Mouse (Mus musculus) liver, embryonic 12.5 days (tissue): ENCODE results near the gene Tfap2e. TPM values are rescaled to one million over a fixed set of nuclear protein-coding genes. Genes with fewer than 3 reads are reported as not detected.
A peak's percentile ranks its signal among the peaks of the same experiment; 100 is the strongest.

Experiments
- ATAC-seq: fragments of 200-750 bp; cut with Nextera tagmentation; 2 replicates; pipeline ENCODE4 v1.8.0; 2017; ENCODE audit warnings: moderate number of reproducible peaks, mild to moderate bottlenecking, moderate library complexity
- H3K27ac ChIP-seq: fragments of 300-500 bp; sonication (generic); 2 replicates; pipeline ENCODE4 v1.5.1; 2016; ENCODE audit warnings: mild to moderate bottlenecking
- H3K27me3 ChIP-seq: fragments of 300-500 bp; sonication (generic); replicated peaks from 2 replicates; pipeline ENCODE4 v1.6.1; 2016; ENCODE audit warnings: mild to moderate bottlenecking, moderate library complexity
- H3K36me3 ChIP-seq: fragments of 300-500 bp; sonication (generic); 2 replicates; pipeline ENCODE4 v1.6.1; 2016; ENCODE audit warnings: mild to moderate bottlenecking, moderate library complexity
- H3K4me1 ChIP-seq: fragments of 300-500 bp; sonication (generic); 2 replicates; pipeline ENCODE4 v1.6.1; 2016
- H3K4me2 ChIP-seq: fragments of 300-500 bp; sonication (generic); 2 replicates; pipeline ENCODE4 v1.6.1; 2016; ENCODE audit warnings: mild to moderate bottlenecking, moderate library complexity
- H3K4me3 ChIP-seq: fragments of 300-500 bp; sonication (generic); 2 replicates; pipeline ENCODE4 v1.5.1; 2016; ENCODE audit warnings: mild to moderate bottlenecking, moderate library complexity
- H3K9ac ChIP-seq: fragments of 300-500 bp; sonication (generic); 2 replicates; pipeline ENCODE4 v1.6.1; 2016; ENCODE audit warnings: mild to moderate bottlenecking, moderate library complexity
- H3K9me3 ChIP-seq: fragments of 300-500 bp; sonication (generic); replicated peaks from 2 replicates; pipeline ENCODE4 v1.6.1; 2016; ENCODE audit warnings: mild to moderate bottlenecking, moderate library complexity
- WGBS: fragments of 180-500 bp; shearing (Covaris S2); methylation state at CpG from one replicate; pipeline ENCODE4 v1.1.7; 2016; ENCODE audit not compliant: insufficient replicate concordance; 5-methylcytosine and 5-hydroxymethylcytosine counted together
- polyA plus RNA-seq: library from polyadenylated mRNA; unstranded; fragments of >200 nt; fragmentation: Nextera tagmentation; extraction: Ambion mirVana; gene quantifications from 2 replicates; pipeline ENCODE4 v1.2.1, GENCODE M21; 2016

The Tfap2e gene
- polyA plus RNA-seq, 1 experiment from 2014 or later, result not detected

GRCm38 (mm10) chr4:126762586-126763359 is 26.7 kb upstream of the Tfap2e start:
- H3K9ac ChIP-seq, result no peak overlapping the region
- no peak overlapping the region for H3K27ac ChIP-seq
- H3K4me1 ChIP-seq, result no peaks in the 10 kb centered on the region
- H3K9me3 ChIP-seq, result no peaks in the 10 kb centered on the region
- H3K36me3 ChIP-seq, result peaks cover 33% of the 10 kb centered on the region
- no peak overlapping the region for H3K4me2 ChIP-seq
- ATAC-seq, result no peak
- H3K4me3 ChIP-seq, result no peak overlapping the region
- H3K27me3 ChIP-seq, result no peaks in the 10 kb centered on the region
- 75% methylated on average over 11 of the region's 11 CpGs for WGBS

DNA sequence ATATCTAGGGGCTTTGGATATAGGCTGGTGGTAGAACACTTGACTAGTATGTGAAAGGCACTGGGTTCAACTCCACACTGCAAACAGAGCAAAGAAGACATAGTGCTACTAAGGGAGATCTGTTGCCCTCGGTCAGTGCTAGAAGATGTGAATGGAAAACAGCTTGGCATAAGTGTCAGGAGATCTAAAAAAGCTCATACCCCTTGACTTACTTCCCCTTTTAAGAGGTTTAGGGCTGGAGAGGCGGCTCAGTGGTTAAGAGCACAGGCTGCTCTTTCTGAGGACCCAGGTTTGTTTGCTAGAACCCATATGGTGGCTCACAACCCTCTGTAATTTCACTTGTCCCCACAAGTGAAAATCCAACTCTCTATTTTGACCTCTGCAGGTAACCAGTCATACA is 23.4 kb upstream of the Tfap2e start:
- no peaks in the 10 kb centered on the region for H3K27me3 ChIP-seq
- no peak overlapping the region for H3K27ac ChIP-seq
- no peak overlapping the region for H3K4me3 ChIP-seq
- ATAC-seq, result no peak
- no peak overlapping the region for H3K9ac ChIP-seq
- peaks cover 38% of the 10 kb centered on the region for H3K36me3 ChIP-seq
- H3K9me3 ChIP-seq, result no peaks in the 10 kb centered on the region
- peaks cover 6% of the 10 kb centered on the region for H3K4me1 ChIP-seq
- no peak overlapping the region for H3K4me2 ChIP-seq
- 53% methylated on average over 2 of the region's 2 CpGs for WGBS

DNA sequence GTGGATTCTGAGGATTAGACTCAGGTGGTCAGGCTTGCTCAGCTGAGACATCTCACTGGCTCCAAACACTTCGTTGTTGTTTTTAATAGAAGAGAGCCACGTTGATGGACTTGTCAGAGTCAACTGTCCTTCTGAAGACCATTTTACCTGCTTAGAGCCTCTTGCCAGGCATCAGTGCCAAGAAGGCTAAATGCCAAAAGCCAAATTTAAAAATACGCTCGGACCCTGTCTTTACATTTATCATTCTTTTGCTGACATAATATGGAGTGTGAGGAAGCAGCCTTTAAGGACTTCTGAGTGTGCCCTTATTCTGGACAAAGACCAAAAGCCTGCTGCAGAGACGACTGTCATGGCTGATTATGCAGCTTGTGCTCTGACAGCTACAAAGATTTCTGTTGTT is 22.3 kb upstream of the Tfap2e start:
- WGBS, result 67% methylated on average over 5 of the region's 5 CpGs
- no peaks in the 10 kb centered on the region for H3K9me3 ChIP-seq
- H3K4me2 ChIP-seq, result no peak overlapping the region
- H3K36me3 ChIP-seq, result peaks cover 36% of the 10 kb centered on the region
- H3K4me1 ChIP-seq, result peaks cover 11% of the 10 kb centered on the region
- ATAC-seq, result no peak
- H3K9ac ChIP-seq, result no peak overlapping the region
- no peak overlapping the region for H3K4me3 ChIP-seq
- H3K27me3 ChIP-seq, result no peaks in the 10 kb centered on the region
- H3K27ac ChIP-seq, result no peak overlapping the region

DNA sequence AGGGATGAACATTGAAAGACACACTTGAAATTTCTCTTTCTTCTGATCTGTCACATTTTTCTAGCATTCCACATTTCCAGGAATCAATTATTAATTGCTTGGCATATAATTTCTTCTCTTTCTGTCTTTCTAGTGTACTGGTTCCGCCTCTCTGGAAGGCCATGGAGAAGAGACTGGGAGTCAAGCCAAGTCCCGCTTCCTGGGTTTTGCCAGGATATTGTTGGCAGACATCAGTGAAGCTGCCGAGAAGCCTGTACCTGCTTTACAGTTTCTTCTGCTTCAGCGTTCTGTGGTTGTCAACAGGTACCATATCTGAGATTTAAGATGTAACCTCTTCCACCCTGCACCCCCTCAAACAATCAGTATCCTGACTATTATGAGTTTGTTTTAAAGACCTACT is 20.7 kb upstream of the Tfap2e start:
- Histone ChIP-seq H3K27ac (no peak overlapping the region), H3K27me3 (no peaks in the 10 kb centered on the region), H3K9ac (no peak overlapping the region), H3K36me3 (peaks cover 32% of the 10 kb centered on the region), H3K4me2 (no peak overlapping the region), H3K4me3 (no peak overlapping the region), H3K4me1 (peaks cover 21% of the 10 kb centered on the region), H3K9me3 (no peaks in the 10 kb centered on the region)
- 79% methylated on average over 4 of the region's 4 CpGs for WGBS
- ATAC-seq, result no peak

DNA sequence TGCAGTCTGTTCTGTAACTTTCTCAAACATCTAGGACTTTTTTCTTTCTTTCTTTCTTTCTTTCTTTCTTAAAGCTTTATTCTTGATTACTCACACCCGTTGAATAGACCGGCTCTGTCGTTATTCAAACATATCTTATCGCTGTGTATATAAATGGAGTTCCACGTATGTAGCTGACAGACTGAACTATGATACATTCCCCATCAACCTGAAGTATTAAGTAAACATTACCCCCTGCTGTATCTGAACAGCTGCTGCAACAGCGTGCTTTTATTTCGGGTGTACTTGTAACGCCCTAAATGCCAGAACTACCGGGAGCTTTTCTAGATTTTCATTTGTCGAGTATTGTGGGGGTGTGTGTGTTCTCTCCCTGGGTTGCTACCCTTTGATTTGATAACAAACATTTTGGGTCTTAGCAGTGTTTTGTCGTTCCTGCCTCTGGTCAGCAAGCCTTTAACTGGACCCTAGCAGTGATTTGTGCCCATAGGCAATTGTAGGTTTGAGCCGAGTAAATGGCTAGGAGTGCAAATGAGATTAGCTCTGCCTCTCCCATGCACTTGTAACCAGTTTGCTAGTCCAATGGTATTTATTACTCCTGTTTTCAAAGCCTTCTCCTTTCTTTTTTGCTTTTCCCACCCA is 18.8 kb upstream of the Tfap2e start:
- no peak overlapping the region for H3K27ac ChIP-seq
- H3K4me3 ChIP-seq, result peak overlapping the region; percentile 77
- H3K9ac ChIP-seq, result no peak overlapping the region; the same call in 1 of the 2 replicates
- H3K27me3 ChIP-seq, result no peaks in the 10 kb centered on the region
- peak overlapping the region; percentile 95 for H3K4me2 ChIP-seq
- peaks cover 27% of the 10 kb centered on the region for H3K4me1 ChIP-seq
- 59% methylated on average over 12 of the region's 12 CpGs for WGBS
- H3K36me3 ChIP-seq, result peaks cover 29% of the 10 kb centered on the region
- ATAC-seq, result no peak
- H3K9me3 ChIP-seq, result no peaks in the 10 kb centered on the region

- peaks cover 27% of the 10 kb centered on the region for H3K4me1 ChIP-seq
- 2% methylated on average over 12 of the region's 12 CpGs for WGBS
- peak overlapping the region; percentile 77 for H3K4me3 ChIP-seq
- ATAC-seq, result no peak
- H3K9me3 ChIP-seq, result no peaks in the 10 kb centered on the region
- H3K4me2 ChIP-seq, result peak overlapping the region; percentile 95
- peak overlapping the region; percentile 86; the same call in 1 of the 2 replicates for H3K27ac ChIP-seq
- peak overlapping the region; percentile 86 for H3K9ac ChIP-seq
- H3K36me3 ChIP-seq, result peaks cover 30% of the 10 kb centered on the region
- no peaks in the 10 kb centered on the region for H3K27me3 ChIP-seq
Measured at GRCm38 (mm10) chr4:126754231-126754611, 18.2 kb upstream of the Tfap2e start.

DNA sequence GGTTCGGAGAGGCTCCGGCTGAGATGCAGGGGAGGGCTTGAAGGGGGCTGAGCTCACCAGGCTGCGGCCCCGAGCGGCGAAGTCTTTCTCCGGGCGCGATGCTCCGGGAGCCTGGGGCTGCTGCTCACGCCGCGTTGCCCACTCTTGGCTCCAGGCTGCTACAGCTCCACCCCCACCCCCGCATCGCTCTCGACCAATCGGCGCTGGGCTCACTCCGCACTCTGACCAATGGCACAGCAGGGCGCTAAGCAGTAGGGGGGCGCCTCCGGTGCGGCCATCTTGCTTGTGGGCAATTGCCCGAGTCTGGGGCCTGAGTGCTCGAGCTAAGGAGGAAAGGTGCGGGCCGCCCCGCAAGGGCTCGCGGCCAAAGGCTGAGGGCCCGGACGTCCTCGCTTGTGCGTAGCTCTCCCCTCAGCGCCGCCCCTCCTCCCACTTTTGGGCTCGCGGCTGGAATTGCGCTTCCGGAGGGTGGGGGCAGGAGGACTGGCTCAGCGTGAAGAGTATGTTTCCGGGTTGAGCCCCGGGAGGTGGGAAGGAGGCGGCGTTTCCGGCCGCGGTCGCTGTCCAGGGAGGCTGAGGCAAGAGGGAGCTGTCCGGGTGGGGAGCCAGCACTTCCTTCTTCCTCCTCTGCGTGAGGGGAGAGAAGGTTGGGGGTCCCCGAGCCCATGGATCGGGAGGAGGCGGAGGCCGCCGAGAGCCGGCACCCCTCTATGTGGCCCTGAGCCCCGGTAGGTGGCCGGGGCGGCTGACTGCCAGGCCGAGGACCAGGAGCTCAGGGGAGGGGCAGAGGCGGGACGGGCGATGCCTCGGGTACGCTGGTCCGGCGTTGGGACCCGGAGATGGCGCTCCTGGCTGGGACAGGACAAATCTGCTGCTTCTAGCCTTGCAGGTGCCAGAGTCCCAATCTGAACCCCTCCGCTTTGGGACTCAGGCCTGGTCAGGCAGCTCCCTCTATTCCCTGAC is 17.5 kb upstream of the Tfap2e start, which contains the start of the genes Ncdn and AU040320:
Gene Ncdn, minus strand, starts transcription at position 171 of the 963 bp plus-strand sequence.
Gene AU040320, plus strand, starts transcription at position 277 of the 963 bp plus-strand sequence.
- Histone ChIP-seq H3K36me3 (peaks cover 37% of the 10 kb centered on the region), H3K9ac (peak within 1 kb of the TSS; percentile 86), H3K27ac (peak within 1 kb of the TSS; percentile 86), H3K9me3 (no peaks in the 10 kb centered on the region), H3K4me2 (peak within 1 kb of the TSS; percentile 95), H3K4me1 (peaks cover 27% of the 10 kb centered on the region), H3K4me3 (peak within 1 kb of the TSS; percentile 77), H3K27me3 (no peaks in the 10 kb centered on the region)
- ATAC-seq, result peak; percentile 99
- WGBS, result under 1% methylated on average over 70 of the region's 71 CpGs

DNA sequence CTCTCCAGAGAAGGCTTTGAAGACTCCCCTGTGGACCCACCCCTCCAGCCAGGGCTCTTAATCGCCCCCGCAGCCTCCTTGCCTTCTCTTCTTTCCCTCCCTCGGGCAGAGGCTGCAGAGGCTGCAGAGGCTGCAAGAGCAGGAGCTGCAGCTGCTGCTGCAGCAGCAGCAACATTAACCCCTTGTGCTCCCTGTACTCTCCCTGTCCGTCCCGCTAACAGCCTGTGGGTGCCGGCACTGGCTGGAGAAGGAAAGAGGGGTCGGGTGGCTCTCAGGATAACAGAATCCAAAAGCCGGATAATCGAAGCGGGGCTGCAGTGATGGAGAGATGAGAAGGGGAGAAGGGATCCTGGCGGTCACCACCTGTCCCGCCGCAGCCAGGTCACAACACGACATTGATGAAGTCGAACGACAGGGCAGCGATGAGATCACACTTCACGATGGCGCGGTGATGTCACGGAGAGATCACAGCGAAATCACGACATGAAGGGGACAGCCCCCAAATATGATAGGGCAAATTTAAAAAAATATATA is 16.6 kb upstream of the Tfap2e start:
- Histone ChIP-seq H3K4me3 (peak overlapping the region; percentile 77), H3K27me3 (no peaks in the 10 kb centered on the region), H3K36me3 (peaks cover 38% of the 10 kb centered on the region), H3K27ac (0 out of 2 replicates have a peak overlapping the region, but pooled peaks have one; percentile 86), H3K9me3 (no peaks in the 10 kb centered on the region), H3K4me2 (peak overlapping the region; percentile 95), H3K4me1 (peaks cover 27% of the 10 kb centered on the region), H3K9ac (peak overlapping the region; percentile 86)
- 0 out of 2 replicates have a peak, but pooled peaks have one; percentile 0 for ATAC-seq
- under 1% methylated on average over 23 of the region's 23 CpGs for WGBS

DNA sequence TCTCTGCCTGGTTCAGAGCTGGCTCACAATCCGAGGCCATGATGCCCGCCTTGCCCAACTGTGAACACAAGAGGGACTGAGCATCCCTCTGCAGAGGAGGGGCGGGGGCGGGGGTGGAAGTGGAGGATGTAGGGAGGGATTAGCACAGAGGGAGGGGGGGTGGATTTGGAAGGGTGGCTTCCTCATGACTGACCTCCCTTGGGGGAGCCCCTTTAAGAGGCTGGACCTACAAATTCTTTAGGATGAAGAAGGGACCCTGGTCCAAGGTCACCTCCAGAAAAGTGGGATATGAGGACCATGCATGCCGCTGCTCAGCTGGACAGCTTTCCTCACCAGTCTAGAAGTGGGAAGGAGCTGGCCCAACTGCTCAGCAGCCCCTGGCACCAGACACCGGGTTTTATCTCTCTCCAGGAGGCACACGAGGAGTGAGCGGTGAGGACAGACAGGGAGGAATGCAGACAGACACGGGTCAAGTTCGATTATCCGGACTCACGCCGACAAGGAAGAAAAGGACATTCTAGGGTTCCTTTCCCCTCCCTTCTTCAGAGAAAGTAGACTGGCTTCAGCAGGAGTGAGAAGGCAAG is 16.1 kb upstream of the Tfap2e start:
- H3K27me3 ChIP-seq, result no peaks in the 10 kb centered on the region
- ATAC-seq, result no peak
- peak overlapping the region; percentile 95 for H3K4me2 ChIP-seq
- WGBS, result 23% methylated on average over 13 of the region's 13 CpGs
- peak overlapping the region; percentile 86 for H3K9ac ChIP-seq
- peaks cover 39% of the 10 kb centered on the region for H3K36me3 ChIP-seq
- H3K9me3 ChIP-seq, result no peaks in the 10 kb centered on the region
- peak overlapping the region; percentile 77 for H3K4me3 ChIP-seq
- H3K27ac ChIP-seq, result no peak overlapping the region
- H3K4me1 ChIP-seq, result peaks cover 30% of the 10 kb centered on the region

- no peak for ATAC-seq
- H3K9ac ChIP-seq, result no peak overlapping the region
- WGBS, result 71% methylated on average over 10 of the region's 10 CpGs
- peak overlapping the region; percentile 77 for H3K4me3 ChIP-seq
- H3K36me3 ChIP-seq, result peaks cover 41% of the 10 kb centered on the region
- H3K4me1 ChIP-seq, result peaks cover 32% of the 10 kb centered on the region
- no peaks in the 10 kb centered on the region for H3K9me3 ChIP-seq
- H3K4me2 ChIP-seq, result peak overlapping the region; percentile 95
- H3K27ac ChIP-seq, result no peak overlapping the region
- H3K27me3 ChIP-seq, result no peaks in the 10 kb centered on the region
Measured at GRCm38 (mm10) chr4:126751556-126752023, 15.6 kb upstream of the Tfap2e start.
